Mouse (Mus musculus) regulatory T cell (primary cell): ENCODE data around the gene Arl15.

Experiments
- in situ Hi-C: fragments of 300-600 bp; cut with MboI, MseI; formaldehyde crosslinking; loops from one replicate; pipeline ENCODE4 v1.15.1; 2025; ENCODE audit warnings: high pct_unique_total_duplicates

Arl15 gene

DNA sequence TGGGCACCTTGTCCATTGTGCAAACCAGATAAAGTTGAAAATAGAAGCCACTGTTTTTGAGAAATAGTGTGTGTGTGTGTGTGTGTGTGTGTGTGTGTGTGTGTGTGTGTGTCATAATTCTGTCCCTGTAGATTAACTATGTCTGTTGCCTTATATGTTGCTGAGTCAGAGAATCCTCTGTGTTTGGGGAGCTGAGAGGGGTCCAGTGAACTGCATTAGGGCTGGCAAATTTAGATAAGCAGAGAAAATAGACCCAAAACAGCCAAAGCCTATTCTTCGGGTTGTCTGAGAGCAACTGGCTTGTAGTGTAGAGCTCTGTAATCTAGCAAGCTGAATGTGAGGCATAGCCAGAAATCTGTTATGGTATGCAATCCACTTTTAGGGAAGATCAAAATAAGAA lies 348.9 kb downstream of the Arl15 start:
- in situ Hi-C loops: no loop called here

DNA sequence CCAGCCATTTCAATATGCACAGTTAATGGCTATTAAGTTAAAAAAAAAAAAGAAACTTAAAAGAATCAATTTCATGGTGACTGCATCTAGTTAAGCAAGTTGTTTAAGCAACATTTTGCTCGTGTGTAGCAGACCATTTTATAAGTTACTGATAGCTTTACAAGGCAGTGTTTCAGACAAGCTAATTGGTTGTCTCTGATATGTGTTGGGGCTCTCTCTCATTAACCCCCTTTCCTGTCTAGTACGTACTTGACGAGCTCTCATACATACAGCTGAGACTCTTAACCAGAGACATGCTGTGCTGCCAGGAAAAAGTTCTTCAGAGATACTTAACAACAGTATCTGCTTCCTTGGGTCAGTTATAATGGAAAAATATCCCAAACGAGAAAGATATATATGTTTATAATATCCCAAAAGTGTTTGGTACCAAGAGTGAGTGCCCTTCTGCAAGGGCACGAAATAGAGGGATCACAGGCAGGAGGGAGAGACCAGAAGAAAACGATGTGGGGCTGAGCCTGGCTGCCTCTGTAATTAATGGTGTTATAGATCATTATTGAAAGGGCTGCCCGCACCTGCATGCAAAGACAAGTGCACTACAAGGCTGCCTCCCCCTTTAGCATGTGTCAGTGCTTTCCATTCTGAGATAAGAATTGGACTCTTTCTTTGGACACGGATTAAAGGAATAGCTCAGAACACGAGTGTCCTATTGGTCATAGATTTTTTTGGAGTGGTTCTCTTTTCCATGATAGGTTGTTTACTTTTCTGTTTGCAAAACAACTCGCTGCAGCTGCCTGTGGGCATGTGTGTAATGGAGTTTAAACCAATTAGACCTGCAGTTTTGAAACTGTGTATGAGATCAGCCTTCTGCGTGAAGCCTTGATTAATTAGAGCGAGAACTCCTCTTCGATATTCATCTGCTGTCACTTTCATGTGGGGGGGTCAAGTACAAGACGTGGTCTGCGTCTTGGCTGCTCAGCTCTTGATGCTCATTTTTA lies 350.0 kb downstream of the Arl15 start:
- in situ Hi-C loops: no loop called here

DNA sequence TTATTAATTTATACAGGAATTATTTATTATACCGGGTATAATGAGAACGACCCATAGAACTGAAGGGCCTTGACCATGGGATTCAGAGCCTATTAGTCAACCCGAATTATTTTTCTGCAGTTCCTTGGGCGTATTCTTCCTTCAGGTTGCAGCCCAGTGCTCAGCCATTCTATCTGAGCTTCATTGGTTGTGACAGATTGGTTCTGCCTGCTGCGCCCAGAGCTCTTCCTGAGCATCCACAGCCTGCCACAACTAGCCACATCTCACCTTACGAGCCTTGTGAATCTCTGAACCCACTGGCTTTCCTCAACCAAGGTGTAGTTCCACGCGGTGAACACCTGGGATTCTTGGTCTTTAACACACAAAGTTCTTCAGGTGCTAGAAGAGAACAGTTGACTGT lies 350.9 kb downstream of the Arl15 start:
- in situ Hi-C loops: no loop called here

DNA sequence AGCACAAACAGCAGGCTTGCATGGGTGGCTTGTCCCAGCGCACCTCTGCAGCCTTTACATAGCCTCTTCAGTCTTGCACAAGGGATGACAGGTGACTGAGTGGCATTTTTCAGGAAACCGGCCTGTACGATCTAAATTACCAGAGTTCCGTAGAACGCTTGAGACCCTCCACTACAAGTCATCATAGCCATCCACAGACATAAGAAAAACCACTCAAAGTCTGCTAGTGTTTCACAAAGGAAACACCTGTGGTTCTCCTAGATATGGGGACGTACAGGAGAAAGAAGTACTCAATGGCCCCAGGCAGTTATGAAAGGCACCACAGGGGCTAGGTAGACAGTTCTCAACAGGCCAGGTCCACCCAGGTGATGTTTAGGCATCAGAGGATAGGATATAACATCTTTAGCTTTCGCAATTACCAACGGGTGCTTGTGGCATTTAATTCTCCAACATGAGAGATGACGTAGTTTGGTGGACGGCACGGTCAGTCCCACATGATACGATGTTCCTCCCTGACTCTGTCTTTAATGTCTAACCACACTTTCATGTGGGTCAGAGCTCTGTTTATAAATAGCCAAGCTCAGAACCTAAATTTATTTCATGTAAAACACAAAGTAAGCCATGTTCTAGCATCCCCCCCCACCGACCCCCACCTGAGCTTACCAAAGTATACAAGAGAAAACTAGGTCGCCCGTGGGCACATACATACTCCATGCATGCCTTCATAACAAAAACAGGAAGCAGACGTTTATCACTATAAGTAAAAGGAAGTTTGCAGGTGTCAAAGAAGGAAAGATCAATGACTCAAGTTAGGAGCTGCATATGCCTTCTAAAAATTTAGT lies 356.8 kb downstream of the Arl15 start:
- in situ Hi-C loops: no loop called here

DNA sequence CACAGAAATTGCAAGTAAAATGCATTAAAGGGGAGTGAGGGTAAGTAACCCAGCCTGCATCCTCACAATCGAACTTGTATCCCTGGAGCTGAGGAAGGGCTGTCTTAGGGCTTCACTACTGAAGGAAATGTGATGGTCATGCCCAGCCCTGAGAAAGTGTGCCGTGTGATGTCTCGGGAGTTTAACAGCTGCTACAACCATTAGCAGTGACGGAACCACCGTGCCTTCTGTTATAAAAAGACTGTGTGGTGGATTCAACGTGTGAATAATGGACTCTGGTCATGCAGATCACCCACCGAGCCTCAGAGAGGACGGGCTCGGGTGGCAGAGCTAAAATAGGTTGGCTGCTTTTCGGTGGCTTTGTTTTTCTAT lies 357.4 kb downstream of the Arl15 start:
- in situ Hi-C loops: no loop called here

DNA sequence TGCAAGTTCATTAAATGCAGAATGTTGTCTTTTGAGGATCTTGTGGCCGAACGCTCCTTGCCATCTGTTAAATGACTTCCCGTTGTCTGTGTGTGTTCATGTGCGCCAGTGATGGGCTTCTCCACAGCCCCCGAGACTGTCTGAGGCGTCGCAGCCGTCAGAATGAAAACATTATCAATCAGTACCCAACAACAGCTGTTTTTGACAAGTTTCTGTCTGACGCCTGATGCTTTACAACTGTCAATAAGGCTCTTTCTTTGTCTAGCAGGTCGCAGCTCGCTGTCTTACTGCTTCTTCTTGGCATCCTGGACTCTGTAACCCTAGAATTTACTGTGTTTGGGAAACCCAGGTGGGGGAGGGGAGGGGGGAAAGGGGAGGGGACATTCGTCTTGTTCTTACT lies 362.4 kb downstream of the Arl15 start:
- in situ Hi-C loops: no loop called here

DNA sequence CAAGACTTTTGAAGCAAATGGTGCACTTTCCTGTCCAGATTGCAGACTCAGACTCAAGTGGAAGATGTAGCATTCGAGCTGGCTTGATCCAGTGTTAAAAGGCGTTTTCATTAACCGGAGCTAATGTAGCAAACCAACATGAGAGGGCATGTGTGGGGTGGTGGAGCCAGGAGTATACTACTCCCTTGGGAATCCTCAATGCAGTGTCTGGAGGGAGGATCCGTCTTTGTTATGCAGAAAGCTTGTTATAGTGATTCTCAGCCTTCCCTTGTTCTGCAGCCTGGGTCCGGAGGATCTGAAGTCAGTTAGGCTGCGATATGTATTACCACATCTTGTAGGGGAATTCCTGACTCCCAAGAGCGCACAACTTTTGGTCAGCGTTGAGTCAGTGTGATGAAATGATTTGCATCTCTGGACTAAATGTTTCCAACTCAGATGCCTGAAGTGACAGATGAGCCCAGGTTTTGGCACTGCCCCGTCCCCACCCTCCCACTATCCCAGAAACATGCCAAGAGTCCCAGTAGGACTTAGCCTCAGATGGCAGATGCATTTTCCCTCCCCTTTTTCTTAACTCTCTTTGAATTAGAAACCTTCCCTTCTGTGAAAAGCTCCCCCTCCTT lies 363.9 kb downstream of the Arl15 start:
- in situ Hi-C loops: no loop called here

DNA sequence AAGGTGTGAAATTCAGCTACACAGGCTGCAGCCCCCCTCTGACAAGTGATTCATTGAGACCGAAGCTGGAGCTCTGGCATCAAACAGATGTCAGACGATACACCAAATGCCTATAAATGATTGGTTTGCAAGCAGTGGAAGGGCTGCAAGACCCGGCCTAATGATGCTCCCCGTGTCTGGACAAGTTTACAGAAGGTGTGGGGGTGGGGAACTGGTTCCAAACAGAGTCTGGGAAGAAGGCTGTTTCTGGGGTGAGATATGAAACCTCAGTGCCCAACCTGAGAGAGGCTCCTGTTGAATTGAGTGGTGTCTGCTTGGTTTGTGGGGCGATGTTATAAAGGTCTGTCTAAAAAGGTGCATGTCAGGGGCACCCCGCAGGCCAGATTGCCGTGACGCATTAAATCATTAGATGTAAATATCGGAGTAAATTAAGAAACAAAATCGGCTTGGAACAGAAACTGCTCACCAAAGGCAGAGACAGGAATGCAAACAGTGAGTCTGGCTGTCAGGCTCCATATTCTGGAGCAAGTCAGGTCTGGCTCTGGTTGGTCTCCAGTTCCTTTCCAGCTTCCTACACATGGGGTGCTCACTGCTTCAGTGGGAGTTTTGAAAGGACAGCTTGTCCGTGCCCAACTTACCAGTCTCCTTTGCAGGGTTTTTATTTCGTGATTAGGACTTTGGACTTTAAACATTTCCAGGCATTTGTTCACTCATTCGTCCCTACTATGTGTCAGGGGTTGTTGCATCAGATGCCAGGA lies 365.5 kb downstream of the Arl15 start:
- in situ Hi-C loops: no loop called here

DNA sequence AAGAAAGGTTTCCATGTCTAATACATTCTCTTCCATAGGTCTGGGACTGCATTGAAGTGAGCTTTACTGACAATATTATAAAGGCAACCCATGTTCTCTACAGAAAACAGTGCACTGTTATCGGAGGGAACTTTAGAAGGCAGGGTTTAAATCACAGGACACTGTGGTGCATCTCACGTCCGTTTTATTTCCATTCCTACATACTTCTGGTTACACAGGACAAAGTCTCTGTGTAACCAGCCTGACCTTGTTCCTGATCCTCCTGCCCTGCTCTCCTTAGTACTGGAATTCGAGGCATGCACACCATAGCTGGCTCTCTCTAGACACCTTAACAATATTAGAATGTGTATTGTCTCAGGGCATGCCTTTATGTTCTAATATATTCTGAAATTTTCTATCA lies 368.4 kb downstream of the Arl15 start:
- in situ Hi-C loops: no loop called here

DNA sequence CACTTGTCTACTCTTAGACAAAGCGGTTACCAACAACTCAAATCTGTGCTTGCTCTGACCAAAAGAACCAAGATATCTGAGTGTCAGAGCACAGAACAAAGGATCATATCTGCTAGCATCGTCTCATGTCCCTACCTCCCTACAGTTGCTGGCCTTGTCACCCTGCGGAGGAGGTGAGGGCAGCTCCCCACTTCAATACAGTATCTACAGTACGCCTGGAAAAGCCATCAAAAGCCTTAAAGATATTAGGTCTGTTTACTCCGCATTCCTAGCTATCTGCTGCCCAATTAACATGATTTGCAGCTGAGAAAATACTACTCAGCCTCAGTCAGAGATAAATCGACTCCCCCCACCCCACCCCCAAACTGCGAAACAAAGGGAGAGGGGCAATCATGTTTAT lies 371.3 kb downstream of the Arl15 start:
- in situ Hi-C loops: no loop called here

DNA sequence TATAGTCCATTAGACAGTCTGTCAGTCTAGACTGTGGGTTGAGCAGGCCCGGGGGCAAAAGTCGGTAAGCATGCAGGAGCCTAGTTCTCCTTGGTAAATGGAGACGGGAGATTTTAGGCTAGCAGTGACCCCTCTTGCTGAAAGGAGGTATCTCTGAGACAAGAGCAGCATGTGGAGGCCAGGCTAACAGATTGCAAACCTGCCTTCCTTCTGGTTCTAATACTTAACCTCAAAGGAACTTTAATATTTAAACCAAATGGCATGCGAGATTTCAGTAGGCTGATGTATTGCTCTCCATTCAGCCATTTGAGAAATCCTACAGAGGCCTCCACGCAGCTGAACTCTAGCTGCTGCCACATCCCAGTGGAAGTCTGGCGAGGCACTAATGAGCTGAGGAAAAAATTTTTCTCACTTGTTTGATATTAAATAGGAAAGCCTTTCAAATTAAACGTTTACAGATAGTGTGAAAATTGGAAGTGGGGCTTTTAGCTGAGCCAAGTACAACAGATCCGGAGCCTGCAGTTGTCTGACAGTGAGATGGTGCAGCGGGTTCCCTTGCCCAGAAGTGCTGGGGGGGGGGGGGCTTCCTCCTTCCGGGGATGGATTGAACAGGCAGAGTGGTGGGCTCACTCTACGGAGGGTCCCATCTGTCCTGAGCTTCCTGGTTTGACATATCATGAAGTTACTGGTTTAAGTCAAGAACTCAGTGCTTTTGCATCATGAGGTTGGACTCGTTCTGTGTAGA lies 372.3 kb downstream of the Arl15 start:
- in situ Hi-C loops: no loop called here

DNA sequence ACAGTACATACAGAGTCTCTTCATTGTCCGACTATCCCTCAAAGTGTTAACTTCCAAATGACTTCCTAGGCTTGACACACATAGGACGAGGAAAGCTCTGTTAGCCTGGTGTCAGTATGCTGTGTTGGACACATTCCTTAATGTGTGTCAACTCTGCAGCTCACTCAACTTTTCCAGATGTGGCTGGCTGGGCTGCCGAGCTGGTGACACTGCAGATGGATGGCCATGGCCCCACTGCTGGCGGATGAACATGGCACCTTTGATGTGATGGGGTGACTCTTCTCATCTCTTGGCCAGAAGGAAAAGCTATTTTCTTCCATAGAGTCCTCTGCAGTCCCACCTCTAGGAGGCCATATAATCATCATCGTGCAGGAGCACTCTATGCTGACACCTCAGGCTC lies 375.8 kb downstream of the Arl15 start:
- in situ Hi-C loops: no loop called here

DNA sequence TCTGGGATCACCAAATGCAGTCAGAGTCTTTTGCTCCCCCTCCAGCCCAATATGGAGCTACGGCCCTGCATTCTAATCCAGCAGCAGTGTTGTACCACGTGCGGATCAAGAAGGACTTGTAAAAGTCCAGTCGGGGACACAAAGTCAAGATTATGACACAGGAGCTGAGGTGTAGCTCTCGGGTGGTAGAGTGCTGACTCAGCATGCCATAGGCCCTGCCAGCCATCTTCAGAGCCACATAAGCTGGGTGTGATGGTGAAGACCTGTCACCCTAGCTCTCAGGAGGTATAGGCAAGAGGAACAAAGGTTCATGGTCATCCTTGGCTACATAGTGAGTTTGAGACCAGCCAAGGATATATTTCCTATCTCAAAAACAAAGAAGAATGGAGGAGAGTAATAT lies 377.2 kb downstream of the Arl15 start:
- in situ Hi-C loops: no loop called here

DNA sequence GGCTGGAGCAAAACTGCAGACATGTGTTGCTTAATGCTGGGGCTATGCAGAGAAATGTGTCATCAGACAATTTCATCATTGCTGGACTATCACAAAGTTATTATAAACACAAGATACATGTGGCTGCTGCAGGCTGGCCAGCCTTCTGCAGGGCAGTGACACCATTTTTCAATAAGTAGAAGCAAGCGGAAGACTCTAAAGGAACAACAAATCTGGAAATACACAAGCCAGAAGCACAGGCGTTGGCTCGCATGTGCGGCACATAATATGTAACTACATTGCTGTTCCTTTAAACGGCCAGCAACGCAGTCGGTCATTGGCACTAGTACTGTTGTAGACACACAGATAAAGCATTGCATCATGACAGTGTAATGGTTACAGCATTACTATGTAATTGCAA lies 393.8 kb downstream of the Arl15 start:
- in situ Hi-C loops: no loop called here

DNA sequence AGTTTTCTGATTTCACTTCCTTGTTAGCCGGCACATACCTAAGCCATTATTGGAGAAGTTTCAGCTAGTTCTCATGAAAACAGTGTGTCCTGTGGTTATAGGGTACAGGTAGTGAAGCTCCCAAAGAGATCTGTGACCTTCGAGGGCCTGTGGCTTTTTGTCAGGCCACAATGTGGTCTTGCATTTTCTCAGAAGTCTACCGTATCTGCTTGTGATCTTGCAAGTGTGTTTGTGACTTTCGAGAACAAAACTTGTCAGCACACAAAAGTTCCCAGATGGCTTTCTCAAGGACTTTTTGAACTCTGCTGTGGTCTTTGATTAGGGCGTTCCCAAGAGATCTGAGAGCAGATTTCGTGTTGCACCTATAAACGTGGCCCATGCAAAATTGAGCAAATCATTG lies 394.5 kb downstream of the Arl15 start:
- in situ Hi-C loops: no loop called here

DNA sequence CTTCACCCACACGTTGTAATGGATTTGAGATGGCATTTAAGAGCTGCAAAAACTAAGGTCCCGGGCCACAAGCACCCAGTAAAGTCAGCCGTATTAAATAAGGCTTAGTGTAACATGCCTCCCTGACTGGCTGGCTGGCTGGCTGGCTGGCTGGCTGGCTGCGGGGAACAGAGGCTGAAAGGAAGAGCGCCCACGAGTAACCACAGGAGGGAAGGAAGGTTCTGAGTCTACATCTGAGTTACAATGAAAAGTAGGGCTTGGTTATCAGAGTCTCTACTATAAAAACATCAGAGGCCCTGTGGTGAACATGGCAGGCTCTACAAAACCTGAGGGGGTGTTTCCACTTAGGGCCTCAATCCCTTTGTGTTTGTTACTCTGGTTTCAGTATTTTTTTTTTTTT lies 395.1 kb downstream of the Arl15 start:
- in situ Hi-C loops: no loop called here

DNA sequence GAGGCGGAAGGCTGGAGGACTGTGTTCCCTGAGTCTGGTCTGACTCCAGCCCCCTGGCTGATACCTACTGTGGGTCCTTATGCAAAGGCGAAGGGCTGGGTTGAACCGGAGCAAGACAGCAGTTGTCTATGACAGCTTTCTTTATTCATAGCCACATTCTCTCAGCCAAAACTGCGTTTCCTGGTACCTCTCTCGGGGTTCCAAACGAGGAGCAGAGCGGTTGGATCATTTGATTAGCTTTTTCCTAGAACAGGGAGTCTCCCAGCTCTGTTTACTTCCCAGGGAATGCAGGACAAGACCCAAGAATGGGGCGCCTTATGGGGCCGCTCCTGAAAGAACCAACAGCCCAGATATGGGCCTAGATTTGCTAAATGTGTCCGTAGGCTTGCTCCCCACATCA lies 396.6 kb downstream of the Arl15 start:
- in situ Hi-C loops: no loop called here

DNA sequence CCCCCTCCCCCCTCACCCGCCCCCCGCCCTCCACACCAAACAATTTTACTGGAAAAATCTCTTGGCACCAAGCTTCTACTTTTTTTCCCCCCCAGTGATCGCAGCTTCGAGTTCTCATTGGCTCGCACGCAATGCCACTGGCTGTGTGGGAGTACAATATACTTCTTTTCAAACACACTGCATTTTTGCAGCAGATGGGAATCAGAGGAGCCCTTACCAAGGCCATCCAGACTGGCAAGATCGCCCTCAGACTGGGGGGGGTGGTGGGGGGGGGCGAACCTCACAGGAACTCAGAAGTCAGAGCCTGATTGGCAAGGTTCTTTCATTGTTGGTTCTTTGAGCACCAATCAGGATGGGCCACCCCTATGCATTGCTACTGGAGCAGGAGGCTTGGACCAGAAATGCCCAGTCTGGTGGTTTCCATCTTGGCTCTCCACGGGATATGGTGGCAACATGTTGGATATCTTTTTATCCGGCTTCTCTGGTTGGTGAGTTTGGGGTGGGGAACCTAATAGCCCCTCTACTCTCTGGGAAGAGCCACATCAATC lies 404.0 kb downstream of the Arl15 start:
- in situ Hi-C loops: no loop called here

DNA sequence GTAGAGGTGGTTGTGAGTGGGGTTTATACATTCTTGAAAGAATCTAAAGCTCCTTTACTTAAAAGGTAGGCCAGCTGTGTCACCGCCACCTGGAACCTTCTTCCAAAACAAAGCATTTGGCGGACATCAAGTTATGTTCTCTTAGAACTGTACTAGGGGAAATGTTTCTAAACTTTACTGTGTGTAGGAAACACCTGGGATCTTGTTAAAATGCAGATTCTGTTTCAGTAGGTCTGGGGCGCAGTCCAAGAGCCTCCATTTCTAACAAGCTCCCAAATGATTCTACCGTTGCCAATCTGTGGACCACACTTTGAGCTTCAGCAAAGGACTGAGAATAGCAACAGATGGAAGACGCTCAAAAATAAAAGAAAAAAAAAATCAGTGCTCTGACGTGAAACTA lies 405.4 kb downstream of the Arl15 start:
- in situ Hi-C loops: no loop called here

DNA sequence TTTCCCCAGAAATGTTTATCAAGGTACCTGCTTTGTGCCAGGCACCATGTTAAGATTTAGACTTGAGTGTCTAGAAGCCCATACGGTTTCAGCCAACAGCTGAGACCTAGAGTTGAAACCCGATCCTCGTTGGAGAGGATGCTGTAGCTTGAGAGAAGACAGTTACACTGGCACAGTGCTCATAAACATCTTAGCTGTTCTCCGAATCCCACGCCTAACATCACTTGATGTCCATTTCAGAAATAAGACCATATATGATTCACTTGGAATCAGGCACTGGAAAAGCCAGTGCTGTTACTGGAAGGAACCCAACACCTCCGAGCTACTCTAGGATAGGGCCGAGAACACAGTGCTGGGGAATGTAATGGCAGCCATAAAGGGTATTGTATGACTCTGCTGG lies 406.2 kb downstream of the Arl15 start:
- in situ Hi-C loops: no loop called here
